Mouse (Mus musculus) monocyte, adult 2 months (primary cell): ENCODE measurements around the gene Olfr262.
"Not testable (repeated sequence)": the region's sequence is repeated elsewhere in the genome, so short reads cannot be mapped to it uniquely, and the experiment has no call there.

Experiments
- DNase-seq, 2 experiments: peaks; one replicate each; pipeline ENCODE4 v3.0.0; 2022; ENCODE audit warnings: low spot score in 2 of 2, low read depth in 1 of 2

Gene Olfr262

GRCm38 (mm10) chr19:12241559-12241958, at the start of gene Olfr262:
Gene Olfr262 (minus strand): TSS chr19:12241659.
- no peak for DNase-seq

GRCm38 (mm10) chr19:12279554-12279953, 38.1 kb upstream of the Olfr262 start, which contains the start of gene Olfr1434:
Gene Olfr1434 (plus strand): TSS chr19:12279854.
- DNase-seq: no peak

- DNase-seq: no peak
Observed at GRCm38 (mm10) chr19:12260732-12261131, 19.3 kb upstream of the Olfr262 start, which contains the start of gene Olfr235. Gene Olfr235 (plus strand): TSS chr19:12261032.

- DNase-seq: not testable (repeated sequence)
Observed at GRCm38 (mm10) chr19:12232496-12232895, 9.0 kb downstream of the Olfr262 start, which contains the start of gene Olfr1432. Gene Olfr1432 (minus strand): TSS chr19:12232596.

GRCm38 (mm10) chr19:12200334-12200733, 41.1 kb downstream of the Olfr262 start, which contains the start of gene Olfr1431:
Gene Olfr1431 (plus strand): TSS chr19:12200634.
- DNase-seq: no peak

GRCm38 (mm10) chr19:12199076-12199475, 42.4 kb downstream of the Olfr262 start:
- not testable (repeated sequence) for DNase-seq
